Mouse (Mus musculus) myocyte (in vitro differentiated cells): ENCODE data around the gene Rps6ka6. TPM values are rescaled to one million over a fixed set of nuclear protein-coding genes. Genes with fewer than 3 reads are reported as not detected.

Source experiments
- H3K27me3 ChIP-seq: one replicate; pipeline ENCODE4 v1.6.1; 2011; ENCODE audit not compliant: control insufficient read depth, insufficient read depth, insufficient read length
- H3K36me3 ChIP-seq: one replicate; pipeline ENCODE4 v1.6.1; 2011; ENCODE audit not compliant: control insufficient read depth, insufficient read depth
- H3K4me2 ChIP-seq: one replicate; pipeline ENCODE4 v1.6.1; 2011; ENCODE audit warnings: low read depth, control low read depth
- H3K4me3 ChIP-seq: one replicate; pipeline ENCODE4 v1.5.1; 2011; ENCODE audit warnings: mild to moderate bottlenecking, control low read depth, moderate library complexity
- H3K79me2 ChIP-seq: one replicate; pipeline ENCODE4 v1.6.1; 2011; ENCODE audit not compliant: control insufficient read depth, insufficient read depth
- H3ac ChIP-seq: one replicate; pipeline ENCODE4 v1.6.1; 2011; ENCODE audit not compliant: control insufficient read depth, insufficient read length
- CEBPB ChIP-seq: IDR thresholded peaks from 2 replicates; pipeline ENCODE4 v1.6.1; 2011; ENCODE audit warnings: mild to moderate bottlenecking, moderate library complexity; ENCODE audit not compliant: poor library complexity, insufficient read depth, severe bottlenecking
- E2F4 ChIP-seq: IDR thresholded peaks from one replicate; pipeline ENCODE4 v1.6.1; 2011; ENCODE audit warnings: mild to moderate bottlenecking, control low read depth, moderate library complexity; ENCODE audit not compliant: insufficient read depth
- MAX ChIP-seq: IDR thresholded peaks from one replicate; pipeline ENCODE4 v1.6.1; 2011; ENCODE audit warnings: low read depth, mild to moderate bottlenecking, control low read depth
- MYOD1 ChIP-seq, 3 experiments: IDR thresholded peaks; one replicate each; pipeline ENCODE4 v1.6.1; 2011; ENCODE audit warnings: control low read depth in 2 of 3, low read depth in 2 of 3, mild to moderate bottlenecking in 2 of 3, moderate library complexity in 1 of 3; ENCODE audit not compliant: insufficient read length in 2 of 3, control insufficient read depth in 1 of 3
- MYOG ChIP-seq, 3 experiments: IDR thresholded peaks; one replicate each; pipeline ENCODE4 v1.6.1; 2011; ENCODE audit warnings: control low read depth in 2 of 3, low read depth in 2 of 3, mild to moderate bottlenecking in 2 of 3; ENCODE audit not compliant: insufficient read length in 2 of 3, control insufficient read depth in 1 of 3, insufficient read depth in 1 of 3
- POLR2A ChIP-seq: IDR thresholded peaks from one replicate; pipeline ENCODE4 v1.6.1; 2011; ENCODE audit warnings: low read depth, mild to moderate bottlenecking, control low read depth, moderate library complexity; ENCODE audit not compliant: insufficient read length
- POLR2AphosphoS2 ChIP-seq: IDR thresholded peaks from one replicate; pipeline ENCODE4 v1.6.1; 2011; ENCODE audit warnings: low read depth, control low read depth; ENCODE audit not compliant: insufficient read length
- REST ChIP-seq: IDR thresholded peaks from one replicate; pipeline ENCODE4 v1.6.1; 2011; ENCODE audit warnings: mild to moderate bottlenecking, control low read depth, moderate library complexity; ENCODE audit not compliant: insufficient read depth, insufficient read length
- SRF ChIP-seq: IDR thresholded peaks from one replicate; pipeline ENCODE4 v1.6.1; 2011; ENCODE audit warnings: low read depth; ENCODE audit not compliant: control insufficient read depth, insufficient read length
- TCF12 ChIP-seq: IDR thresholded peaks from one replicate; pipeline ENCODE4 v1.6.1; 2011; ENCODE audit warnings: mild to moderate bottlenecking, control low read depth; ENCODE audit not compliant: poor library complexity, insufficient read depth, severe bottlenecking
- TCF3 ChIP-seq: IDR thresholded peaks from one replicate; pipeline ENCODE4 v1.6.1; 2011; ENCODE audit warnings: low read depth, control low read depth; ENCODE audit not compliant: insufficient read length
- USF1 ChIP-seq: IDR thresholded peaks from one replicate; pipeline ENCODE4 v1.6.1; 2011; ENCODE audit warnings: low read depth, mild to moderate bottlenecking, control low read depth, moderate library complexity
- polyA plus RNA-seq: library from polyadenylated mRNA; unstranded; fragments of >200 nt; fragmentation: generic; extraction: Trizol; gene quantifications from one replicate; pipeline ENCODE4 v1.2.1, GENCODE M21; 2012; ENCODE audit warnings: missing spikeins

Gene Rps6ka6
- polyA plus RNA-seq, 1 experiment: not detected

GRCm38 (mm10) chrX:111436571-111436970, 101.2 kb downstream of the Rps6ka6 start:
- no peak overlapping the region for H3K4me2 ChIP-seq
- H3K79me2 ChIP-seq: no peaks in the 10 kb centered on the region
- H3K4me3 ChIP-seq: no peak overlapping the region
- H3K27me3 ChIP-seq: no peaks in the 10 kb centered on the region
- TF ChIP-seq MYOG (IDR thresholded peaks at IDR 0.05; ENCODE audit: control insufficient read depth in 1 of 3, insufficient read depth in 1 of 3, insufficient read length in 2 of 3, low read depth in 2 of 3) (no peak), SRF (no peak), E2F4 (no peak), USF1 (no peak), POLR2A (no peak), POLR2AphosphoS2 (no peak), MYOD1 (IDR thresholded peaks at IDR 0.05; ENCODE audit: control insufficient read depth in 1 of 3, insufficient read length in 2 of 3, low read depth in 2 of 3) (no peak), CEBPB (no peak), REST (no peak), TCF3 (no peak)
- no peak overlapping the region for H3ac ChIP-seq
- H3K36me3 ChIP-seq: no peaks in the 10 kb centered on the region

GRCm38 (mm10) chrX:111414775-111415174, 123.0 kb downstream of the Rps6ka6 start:
- Histone ChIP-seq H3K36me3 (no peaks in the 10 kb centered on the region), H3ac (no peak overlapping the region), H3K79me2 (no peaks in the 10 kb centered on the region), H3K4me2 (no peak overlapping the region), H3K27me3 (no peaks in the 10 kb centered on the region), H3K4me3 (no peak overlapping the region)
- TF ChIP-seq TCF3: no peak
- TF ChIP-seq CEBPB: no peak
- TF ChIP-seq REST: no peak
- no peak for TF ChIP-seq E2F4
- TF ChIP-seq POLR2A: no peak
- TF ChIP-seq TCF12: no peak
- TF ChIP-seq MYOG (IDR thresholded peaks at IDR 0.05; ENCODE audit: control insufficient read depth in 1 of 3, insufficient read depth in 1 of 3, insufficient read length in 2 of 3, low read depth in 2 of 3): no peak
- TF ChIP-seq USF1: no peak
- TF ChIP-seq SRF: no peak

- no peaks in the 10 kb centered on the region for H3K36me3 ChIP-seq
- no peak overlapping the region for H3ac ChIP-seq
- no peak for TF ChIP-seq TCF12
- no peak for TF ChIP-seq TCF3
- TF ChIP-seq POLR2A: no peak
- no peak for TF ChIP-seq MYOD1 (IDR thresholded peaks at IDR 0.05; ENCODE audit: control insufficient read depth in 1 of 3, insufficient read length in 2 of 3, low read depth in 2 of 3)
- no peak for TF ChIP-seq CEBPB
- no peak for TF ChIP-seq MAX
- TF ChIP-seq POLR2AphosphoS2: no peak
- no peak for TF ChIP-seq SRF
- TF ChIP-seq USF1: no peak
- TF ChIP-seq MYOG (IDR thresholded peaks at IDR 0.05; ENCODE audit: control insufficient read depth in 1 of 3, insufficient read depth in 1 of 3, insufficient read length in 2 of 3, low read depth in 2 of 3): no peak
- no peak for TF ChIP-seq E2F4
- no peak for TF ChIP-seq REST
- no peaks in the 10 kb centered on the region for H3K79me2 ChIP-seq
- no peak overlapping the region for H3K4me3 ChIP-seq
- no peak overlapping the region for H3K4me2 ChIP-seq
- H3K27me3 ChIP-seq: no peaks in the 10 kb centered on the region
Measured at GRCm38 (mm10) chrX:111404816-111405215, 132.9 kb downstream of the Rps6ka6 start.

GRCm38 (mm10) chrX:111377020-111377419, 160.7 kb downstream of the Rps6ka6 start:
- H3K27me3 ChIP-seq: no peaks in the 10 kb centered on the region
- H3ac ChIP-seq: no peak overlapping the region
- H3K4me3 ChIP-seq: no peak overlapping the region
- H3K36me3 ChIP-seq: no peaks in the 10 kb centered on the region
- H3K79me2 ChIP-seq: no peaks in the 10 kb centered on the region
- no peak overlapping the region for H3K4me2 ChIP-seq
- no peak for TF ChIP-seq TCF12
- TF ChIP-seq E2F4: no peak
- TF ChIP-seq TCF3: no peak
- TF ChIP-seq MAX: no peak
- no peak for TF ChIP-seq MYOD1 (IDR thresholded peaks at IDR 0.05; ENCODE audit: control insufficient read depth in 1 of 3, insufficient read length in 2 of 3, low read depth in 2 of 3)
- no peak for TF ChIP-seq CEBPB
- no peak for TF ChIP-seq POLR2A
- TF ChIP-seq POLR2AphosphoS2: no peak
- TF ChIP-seq SRF: no peak
- no peak for TF ChIP-seq USF1
- no peak for TF ChIP-seq REST
- TF ChIP-seq MYOG (IDR thresholded peaks at IDR 0.05; ENCODE audit: control insufficient read depth in 1 of 3, insufficient read depth in 1 of 3, insufficient read length in 2 of 3, low read depth in 2 of 3): no peak

- Histone ChIP-seq H3K4me3 (no peak overlapping the region), H3K4me2 (no peak overlapping the region), H3K36me3 (no peaks in the 10 kb centered on the region), H3ac (no peak overlapping the region), H3K27me3 (no peaks in the 10 kb centered on the region), H3K79me2 (no peaks in the 10 kb centered on the region)
- TF ChIP-seq POLR2AphosphoS2: no peak
- no peak for TF ChIP-seq REST
- no peak for TF ChIP-seq TCF3
- TF ChIP-seq SRF: no peak
- TF ChIP-seq MYOD1 (IDR thresholded peaks at IDR 0.05; ENCODE audit: control insufficient read depth in 1 of 3, insufficient read length in 2 of 3, low read depth in 2 of 3): no peak
- TF ChIP-seq E2F4: no peak
- no peak for TF ChIP-seq MAX
- no peak for TF ChIP-seq POLR2A
- no peak for TF ChIP-seq MYOG (IDR thresholded peaks at IDR 0.05; ENCODE audit: control insufficient read depth in 1 of 3, insufficient read depth in 1 of 3, insufficient read length in 2 of 3, low read depth in 2 of 3)
- TF ChIP-seq CEBPB: no peak
- no peak for TF ChIP-seq USF1
- no peak for TF ChIP-seq TCF12
Measured at GRCm38 (mm10) chrX:111374177-111374576, 163.6 kb downstream of the Rps6ka6 start.
